Mouse (Mus musculus) liver, embryonic 15.5 days (tissue): Measurements from ENCODE around the gene Zc3h7b. TPM values are rescaled to one million over a fixed set of nuclear protein-coding genes. Genes with fewer than 3 reads are reported as not detected.
A peak's percentile ranks its signal among the peaks of the same experiment; 100 is the strongest.

ENCODE experiments used
- ATAC-seq: fragments of 200-750 bp; cut with Nextera tagmentation; 2 replicates; pipeline ENCODE4 v1.8.0; 2017; ENCODE audit warnings: moderate number of reproducible peaks, mild to moderate bottlenecking, moderate library complexity; ENCODE audit not compliant: insufficient read depth
- H3K27ac ChIP-seq: fragments of 300-500 bp; sonication (generic); replicated peaks from 2 replicates; pipeline ENCODE4 v1.5.1; 2015; ENCODE audit warnings: mild to moderate bottlenecking, inconsistent platforms
- H3K27me3 ChIP-seq: fragments of 300-500 bp; sonication (generic); 2 replicates; pipeline ENCODE4 v1.6.1; 2015; ENCODE audit warnings: mild to moderate bottlenecking, inconsistent platforms
- H3K36me3 ChIP-seq: fragments of 300-500 bp; sonication (generic); replicated peaks from 2 replicates; pipeline ENCODE4 v1.6.1; 2015; ENCODE audit warnings: moderate library complexity, mild to moderate bottlenecking, inconsistent platforms
- H3K4me1 ChIP-seq: fragments of 300-500 bp; sonication (generic); replicated peaks from 2 replicates; pipeline ENCODE4 v1.6.1; 2015; ENCODE audit warnings: inconsistent platforms
- H3K4me2 ChIP-seq: fragments of 300-500 bp; sonication (generic); 2 replicates; pipeline ENCODE4 v1.6.1; 2015; ENCODE audit warnings: moderate library complexity, mild to moderate bottlenecking, inconsistent platforms
- H3K4me3 ChIP-seq: fragments of 300-500 bp; sonication (generic); replicated peaks from 2 replicates; pipeline ENCODE4 v1.5.1; 2015; ENCODE audit warnings: mild to moderate bottlenecking, inconsistent platforms
- H3K9ac ChIP-seq: fragments of 300-500 bp; sonication (generic); 2 replicates; pipeline ENCODE4 v1.6.1; 2015; ENCODE audit warnings: moderate library complexity, mild to moderate bottlenecking, inconsistent platforms
- H3K9me3 ChIP-seq: fragments of 300-500 bp; sonication (generic); replicated peaks from 2 replicates; pipeline ENCODE4 v1.6.1; 2016; ENCODE audit warnings: inconsistent platforms
- WGBS: fragments of 180-500 bp; shearing (Covaris S2); methylation state at CpG from one replicate; pipeline ENCODE4 v1.1.7; 2015; ENCODE audit warnings: mixed read lengths; ENCODE audit not compliant: insufficient replicate concordance; 5-methylcytosine and 5-hydroxymethylcytosine counted together
- polyA plus RNA-seq: library from polyadenylated mRNA; unstranded; fragments of >200 nt; fragmentation: Nextera tagmentation; extraction: Ambion mirVana; gene quantifications from 2 replicates; pipeline ENCODE4 v1.2.1, GENCODE M21; 2015

Gene Zc3h7b
- polyA plus RNA-seq, 1 experiment from 2014 or later: 5.0 TPM

GRCm38 (mm10) chr15:81792444-81792843 lies 47.6 kb downstream of the Zc3h7b start:
- no peak overlapping the region for H3K4me2 ChIP-seq
- H3K9me3 ChIP-seq: no peaks in the 10 kb centered on the region
- no peak for ATAC-seq
- peaks cover 13% of the 10 kb centered on the region; the same call in 1 of the 2 replicates for H3K4me1 ChIP-seq
- no peak overlapping the region for H3K9ac ChIP-seq
- no peaks in the 10 kb centered on the region for H3K27me3 ChIP-seq
- WGBS: 53% methylated on average over 9 of the region's 9 CpGs
- H3K36me3 ChIP-seq: peaks cover 20% of the 10 kb centered on the region; the same call in 1 of the 2 replicates
- H3K4me3 ChIP-seq: no peak overlapping the region
- no peak overlapping the region for H3K27ac ChIP-seq

- Histone ChIP-seq H3K4me2 (no peak overlapping the region), H3K9me3 (no peaks in the 10 kb centered on the region), H3K4me1 (peaks cover 14% of the 10 kb centered on the region), H3K27me3 (no peaks in the 10 kb centered on the region), H3K27ac (no peak overlapping the region), H3K36me3 (peaks cover 15% of the 10 kb centered on the region; the same call in 1 of the 2 replicates), H3K4me3 (no peak overlapping the region), H3K9ac (no peak overlapping the region)
- 65% methylated on average over 3 of the region's 3 CpGs for WGBS
- no peak; the same call in 1 of the 2 replicates for ATAC-seq
Observed at GRCm38 (mm10) chr15:81796228-81796627, 51.4 kb downstream of the Zc3h7b start.

- Histone ChIP-seq H3K9me3 (no peaks in the 10 kb centered on the region), H3K4me2 (no peak overlapping the region), H3K36me3 (peaks cover 6% of the 10 kb centered on the region; the same call in 1 of the 2 replicates), H3K4me3 (no peak overlapping the region), H3K27ac (no peak overlapping the region), H3K27me3 (no peaks in the 10 kb centered on the region), H3K9ac (no peak overlapping the region), H3K4me1 (peaks cover 18% of the 10 kb centered on the region)
- 75% methylated on average over 6 of the region's 6 CpGs for WGBS
- ATAC-seq: no peak
Observed at GRCm38 (mm10) chr15:81797861-81798260, 53.0 kb downstream of the Zc3h7b start.

GRCm38 (mm10) chr15:81798421-81798820 lies 53.6 kb downstream of the Zc3h7b start:
- WGBS: 74% methylated on average over 4 of the region's 4 CpGs
- Histone ChIP-seq H3K4me2 (no peak overlapping the region), H3K4me1 (peaks cover 23% of the 10 kb centered on the region), H3K9ac (no peak overlapping the region), H3K27me3 (no peaks in the 10 kb centered on the region), H3K27ac (no peak overlapping the region), H3K9me3 (no peaks in the 10 kb centered on the region), H3K4me3 (no peak overlapping the region), H3K36me3 (peaks cover 2% of the 10 kb centered on the region; the same call in 1 of the 2 replicates)
- no peak for ATAC-seq

GRCm38 (mm10) chr15:81800391-81800790 lies 55.5 kb downstream of the Zc3h7b start:
- 62% methylated on average over 3 of the region's 3 CpGs for WGBS
- Histone ChIP-seq H3K27ac (no peak overlapping the region), H3K36me3 (no peaks in the 10 kb centered on the region), H3K4me3 (no peak overlapping the region), H3K9ac (no peak overlapping the region), H3K4me2 (no peak overlapping the region), H3K27me3 (no peaks in the 10 kb centered on the region), H3K4me1 (peaks cover 35% of the 10 kb centered on the region), H3K9me3 (no peaks in the 10 kb centered on the region)
- ATAC-seq: no peak

GRCm38 (mm10) chr15:81802001-81802890 lies 57.4 kb downstream of the Zc3h7b start, which contains the start of gene Tef:
Gene Tef (plus strand): TSS chr15:81802421.
- Histone ChIP-seq H3K36me3 (no peaks in the 10 kb centered on the region), H3K4me2 (peak within 1 kb of the TSS; percentile 80), H3K27ac (peak within 1 kb of the TSS; percentile 65), H3K4me1 (peaks cover 35% of the 10 kb centered on the region), H3K9me3 (no peaks in the 10 kb centered on the region), H3K27me3 (no peaks in the 10 kb centered on the region), H3K4me3 (peak within 1 kb of the TSS; percentile 48), H3K9ac (peak within 1 kb of the TSS; percentile 37)
- peak; percentile 88 for ATAC-seq
- 12% methylated on average over 19 of the region's 19 CpGs for WGBS

GRCm38 (mm10) chr15:81802941-81803351 lies 58.1 kb downstream of the Zc3h7b start:
- Histone ChIP-seq H3K27me3 (no peaks in the 10 kb centered on the region), H3K4me3 (peak overlapping the region; percentile 48)
- WGBS: 15% methylated on average over 8 of the region's 8 CpGs

GRCm38 (mm10) chr15:81803425-81803951 lies 58.6 kb downstream of the Zc3h7b start:
- no peaks in the 10 kb centered on the region for H3K27me3 ChIP-seq
- H3K9me3 ChIP-seq: no peaks in the 10 kb centered on the region
- peak overlapping the region; percentile 37; the same call in 1 of the 2 replicates for H3K9ac ChIP-seq
- H3K36me3 ChIP-seq: no peaks in the 10 kb centered on the region
- WGBS: 19% methylated on average over 4 of the region's 4 CpGs
- H3K27ac ChIP-seq: no peak overlapping the region
- peak overlapping the region; percentile 80 for H3K4me2 ChIP-seq
- peak; percentile 10; the same call in 1 of the 2 replicates for ATAC-seq
- H3K4me1 ChIP-seq: peaks cover 35% of the 10 kb centered on the region
- no peak overlapping the region for H3K4me3 ChIP-seq

More at GRCm38 (mm10) chr15:81802941-81803351, 58.1 kb downstream of the Zc3h7b start:
- H3K27ac ChIP-seq: peak overlapping the region; percentile 65
- H3K4me2 ChIP-seq: peak overlapping the region; percentile 80
- H3K36me3 ChIP-seq: no peaks in the 10 kb centered on the region
- no peaks in the 10 kb centered on the region for H3K9me3 ChIP-seq
- ATAC-seq: peak; percentile 8
- peak overlapping the region; percentile 37 for H3K9ac ChIP-seq
- H3K4me1 ChIP-seq: peaks cover 35% of the 10 kb centered on the region

- Histone ChIP-seq H3K27me3 (no peaks in the 10 kb centered on the region), H3K4me1 (peaks cover 41% of the 10 kb centered on the region), H3K36me3 (no peaks in the 10 kb centered on the region), H3K9me3 (no peaks in the 10 kb centered on the region), H3K4me3 (no peak overlapping the region), H3K9ac (no peak overlapping the region), H3K27ac (no peak overlapping the region), H3K4me2 (no peak overlapping the region)
- no peak for ATAC-seq
- 60% methylated on average over 1 of the region's 1 CpGs for WGBS
Observed at GRCm38 (mm10) chr15:81804172-81804571, 59.3 kb downstream of the Zc3h7b start.

- 54% methylated on average over 3 of the region's 3 CpGs for WGBS
- Histone ChIP-seq H3K9me3 (no peaks in the 10 kb centered on the region), H3K27ac (no peak overlapping the region), H3K4me2 (no peak overlapping the region), H3K4me3 (no peak overlapping the region), H3K9ac (no peak overlapping the region), H3K4me1 (peaks cover 46% of the 10 kb centered on the region), H3K27me3 (no peaks in the 10 kb centered on the region), H3K36me3 (no peaks in the 10 kb centered on the region)
- ATAC-seq: no peak
Observed at GRCm38 (mm10) chr15:81804883-81805282, 60.0 kb downstream of the Zc3h7b start.

- Histone ChIP-seq H3K27me3 (no peaks in the 10 kb centered on the region), H3K9me3 (no peaks in the 10 kb centered on the region), H3K4me2 (no peak overlapping the region), H3K36me3 (no peaks in the 10 kb centered on the region), H3K27ac (no peak overlapping the region), H3K4me3 (no peak overlapping the region), H3K4me1 (peaks cover 54% of the 10 kb centered on the region), H3K9ac (no peak overlapping the region)
- WGBS: 64% methylated on average over 6 of the region's 6 CpGs
- no peak for ATAC-seq
Observed at GRCm38 (mm10) chr15:81805624-81806023, 60.8 kb downstream of the Zc3h7b start.
